Mouse (Mus musculus) mature B cell (primary cell): ENCODE results near the gene Cfap161.

ENCODE experiments used
- in situ Hi-C: fragments of 300-500 bp; cut with MboI; formaldehyde crosslinking; loops from 2 replicates; pipeline ENCODE4 v1.14.3; 2019

The Cfap161 gene

GRCm38 (mm10) chr7:83802007-83802406 lies 7.3 kb upstream of the Cfap161 start:
- in situ Hi-C loops, result no loop called here

DNA sequence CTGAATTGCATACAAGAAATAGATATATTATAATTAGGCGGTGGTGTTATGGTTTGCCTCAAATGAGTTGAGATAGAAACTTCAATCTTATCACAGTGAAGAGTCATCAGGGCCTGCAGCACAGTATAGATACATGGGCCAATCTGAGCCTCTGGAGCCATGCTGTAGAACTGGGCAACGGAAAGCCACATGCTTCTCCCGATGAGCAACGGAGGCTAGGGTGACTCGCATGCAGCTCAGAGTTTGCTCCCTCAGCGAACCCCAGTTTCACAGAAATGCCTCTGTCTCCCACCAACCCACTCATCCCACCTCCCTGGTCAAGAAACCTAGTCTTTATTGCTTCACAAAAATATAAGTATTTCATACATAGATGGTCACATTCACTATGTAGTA lies 6.8 kb upstream of the Cfap161 start:
- in situ Hi-C loops, result no loop called here

- in situ Hi-C loops, result no loop called here
These were observed 6.1 kb upstream of the Cfap161 start for GRCm38 (mm10) chr7:83800561-83801482.

GRCm38 (mm10) chr7:83800071-83800470 lies 5.4 kb upstream of the Cfap161 start:
- in situ Hi-C loops, result no loop called here

DNA sequence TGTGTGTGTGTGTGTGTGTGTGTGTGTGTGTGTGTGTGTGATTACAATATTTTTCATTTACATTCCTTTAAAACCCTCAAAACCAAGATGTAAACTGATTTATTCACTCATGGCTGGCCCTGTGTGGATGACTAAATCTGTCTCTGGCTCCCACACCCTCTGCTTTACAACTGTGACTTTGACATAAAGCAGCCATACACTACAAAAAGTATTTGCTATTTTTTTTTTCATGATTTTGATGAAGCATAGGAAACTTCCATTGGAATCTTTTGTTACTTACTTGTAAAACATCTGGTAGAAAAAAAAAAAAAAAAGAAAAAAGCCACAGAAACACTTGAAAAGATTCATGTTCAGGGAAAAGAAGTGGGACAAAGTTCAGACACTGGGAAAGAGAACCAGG lies 3.3 kb upstream of the Cfap161 start:
- in situ Hi-C loops, result no loop called here

GRCm38 (mm10) chr7:83796177-83796576 lies 1.5 kb upstream of the Cfap161 start:
- in situ Hi-C loops, result no loop called here

DNA sequence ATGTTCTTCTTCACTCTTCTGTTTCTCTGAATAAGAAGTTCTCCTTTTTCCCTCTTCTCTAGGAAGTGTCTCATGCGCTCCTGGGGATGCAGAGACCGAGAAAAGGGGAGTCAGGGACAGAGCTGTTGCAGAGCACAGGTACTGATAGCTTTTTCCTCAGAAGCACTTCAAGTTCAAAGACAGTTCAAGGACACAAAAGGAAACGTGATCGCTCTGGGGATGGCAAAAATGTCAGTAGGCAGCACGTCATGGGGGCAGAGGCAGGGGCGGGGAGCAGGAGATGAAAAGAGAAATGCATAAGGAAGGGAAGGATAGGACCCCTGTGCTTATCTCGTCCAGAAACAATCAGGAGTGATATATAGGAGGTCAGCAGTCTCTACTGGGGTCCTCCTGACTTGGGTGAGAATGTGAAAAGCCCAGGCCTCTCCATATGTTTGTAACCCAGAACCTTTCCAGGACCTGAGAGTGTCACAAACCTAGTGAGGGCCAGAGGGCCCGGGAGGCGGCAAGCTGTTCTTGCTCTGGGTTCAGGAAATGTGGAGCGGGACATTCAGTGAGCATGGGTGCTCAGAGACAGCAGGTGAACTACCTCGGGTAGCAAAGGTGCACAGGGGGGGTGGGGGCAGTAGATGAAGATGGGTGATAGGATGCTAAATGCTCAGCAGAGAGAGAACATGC lies 535 bp downstream of the Cfap161 start:
- in situ Hi-C loops, result no loop called here

GRCm38 (mm10) chr7:83780881-83781280 lies 13.8 kb downstream of the Cfap161 start:
- in situ Hi-C loops, result no loop called here

GRCm38 (mm10) chr7:83780026-83780425 lies 14.7 kb downstream of the Cfap161 start:
- in situ Hi-C loops, result no loop called here

DNA sequence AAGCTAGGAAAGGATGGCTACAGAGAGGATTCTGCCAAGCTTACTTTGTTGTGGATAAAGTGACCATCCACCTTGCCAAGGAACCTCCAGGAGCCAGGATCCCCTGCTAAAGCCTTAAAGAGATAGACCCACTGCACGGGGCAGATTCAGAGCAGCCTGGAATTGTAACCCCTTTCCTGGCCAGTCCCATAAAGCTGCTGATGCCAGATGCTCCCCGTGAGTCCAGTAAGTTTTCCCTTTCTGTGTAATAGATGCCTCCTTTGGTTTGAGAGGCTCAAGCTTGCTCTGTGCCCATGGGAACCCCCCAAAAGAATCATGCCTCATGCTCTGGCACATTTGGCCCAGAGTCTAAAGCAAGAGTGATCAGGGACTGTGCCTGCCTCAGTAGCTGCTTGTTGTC lies 15.7 kb downstream of the Cfap161 start:
- in situ Hi-C loops, result no loop called here

DNA sequence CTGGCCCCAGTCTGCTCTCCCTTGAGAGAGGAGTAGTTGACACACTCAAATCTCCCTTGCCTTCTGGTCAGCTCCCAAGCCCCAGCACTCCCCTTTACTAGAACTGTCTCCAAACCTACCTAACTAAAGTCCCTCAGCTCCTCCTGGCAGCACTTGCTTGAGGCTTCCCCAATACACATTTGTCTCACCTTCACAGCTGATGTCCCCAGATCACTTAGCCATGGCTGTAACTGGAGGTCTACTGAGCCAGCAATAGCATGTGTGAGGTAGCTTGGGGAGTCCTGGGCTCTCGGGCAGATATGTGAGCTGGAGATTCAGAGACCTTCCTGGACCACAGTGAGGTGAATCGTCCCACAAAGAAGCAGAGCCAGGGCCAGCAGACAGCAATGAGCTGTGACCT lies 16.2 kb downstream of the Cfap161 start:
- in situ Hi-C loops, result no loop called here

- in situ Hi-C loops, result no loop called here
These were observed 20.0 kb downstream of the Cfap161 start for GRCm38 (mm10) chr7:83774721-83775120.

- in situ Hi-C loops, result no loop called here
These were observed 31.0 kb downstream of the Cfap161 start for GRCm38 (mm10) chr7:83763674-83764073.

- in situ Hi-C loops, result no loop called here
These were observed 32.3 kb downstream of the Cfap161 start for GRCm38 (mm10) chr7:83762336-83762735.

DNA sequence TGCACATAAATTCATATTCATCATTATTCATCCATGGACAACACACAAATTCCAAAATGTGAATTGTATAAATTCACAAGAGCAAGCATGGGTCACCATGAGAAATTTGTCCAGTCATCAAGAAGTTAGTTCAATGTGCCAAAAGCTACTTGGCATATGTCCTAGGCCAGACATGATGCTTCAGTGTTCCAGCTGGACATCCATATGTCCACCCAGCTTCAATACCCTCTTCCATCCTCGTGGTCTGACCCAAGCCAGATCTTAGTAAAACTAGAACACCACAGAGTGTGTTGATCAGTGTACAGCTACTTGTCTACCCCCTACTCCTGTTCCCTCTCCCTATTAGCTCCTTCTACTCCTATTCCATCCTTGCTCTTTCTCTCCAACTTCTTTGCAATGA lies 43.6 kb downstream of the Cfap161 start:
- in situ Hi-C loops, result no loop called here

DNA sequence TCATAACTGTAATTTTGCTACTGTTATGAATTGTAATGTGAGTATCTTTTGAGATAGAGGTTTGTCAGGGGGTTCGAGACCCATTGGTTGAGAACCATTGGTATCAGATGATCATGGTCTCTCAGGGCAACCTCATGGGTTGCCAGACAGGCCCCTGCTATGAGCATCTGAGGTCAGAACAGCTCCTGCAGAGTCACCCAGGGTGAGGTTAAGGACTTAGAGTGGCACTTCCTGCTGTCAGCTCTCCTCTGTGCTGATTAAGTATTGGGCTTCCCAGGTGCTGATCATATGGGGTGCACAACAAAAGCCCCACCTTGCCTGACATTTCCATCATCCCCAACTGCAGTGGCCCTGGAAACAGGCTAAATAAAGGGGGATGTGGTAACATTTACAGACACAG lies 46.3 kb downstream of the Cfap161 start:
- in situ Hi-C loops, result no loop called here

GRCm38 (mm10) chr7:83746107-83746687 lies 48.5 kb downstream of the Cfap161 start:
- in situ Hi-C loops, result no loop called here

DNA sequence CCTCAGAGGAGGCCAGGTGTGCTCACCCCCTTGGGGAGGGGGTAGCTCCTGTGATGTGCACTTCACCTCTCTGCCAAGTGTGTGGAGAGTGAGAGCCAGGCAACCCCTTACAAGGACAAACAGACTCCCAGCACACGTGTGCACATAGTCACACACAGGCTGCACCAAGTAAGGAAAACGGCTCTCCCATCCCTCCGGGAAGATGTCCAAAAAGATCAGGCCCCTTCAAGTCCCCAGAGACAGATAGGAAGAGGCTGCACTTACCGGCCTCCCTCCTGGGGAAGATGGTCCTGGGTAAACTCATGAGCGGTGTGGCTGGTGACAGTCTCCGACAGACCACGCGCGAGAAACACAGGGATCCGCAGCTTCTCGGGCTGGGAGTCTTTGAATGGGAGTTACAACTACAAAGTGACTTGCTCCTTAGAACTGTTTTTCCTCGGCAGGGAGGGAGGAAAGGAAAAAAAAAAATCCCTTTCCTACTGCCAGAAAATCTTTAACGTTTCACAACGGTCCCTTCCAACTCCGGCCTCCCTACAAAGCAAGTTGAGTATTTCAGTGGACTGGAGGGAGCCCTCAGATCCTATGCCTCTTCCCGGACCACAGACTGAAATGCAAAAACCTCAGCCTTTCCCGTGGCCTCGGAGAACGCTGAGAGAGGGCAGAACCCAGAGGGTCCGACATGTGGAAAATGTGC lies 49.1 kb downstream of the Cfap161 start, which contains the start of gene Il16:
Gene Il16, minus strand, starts transcription at position 314 of the 694 bp plus-strand sequence.
- in situ Hi-C loops, result no loop called here

DNA sequence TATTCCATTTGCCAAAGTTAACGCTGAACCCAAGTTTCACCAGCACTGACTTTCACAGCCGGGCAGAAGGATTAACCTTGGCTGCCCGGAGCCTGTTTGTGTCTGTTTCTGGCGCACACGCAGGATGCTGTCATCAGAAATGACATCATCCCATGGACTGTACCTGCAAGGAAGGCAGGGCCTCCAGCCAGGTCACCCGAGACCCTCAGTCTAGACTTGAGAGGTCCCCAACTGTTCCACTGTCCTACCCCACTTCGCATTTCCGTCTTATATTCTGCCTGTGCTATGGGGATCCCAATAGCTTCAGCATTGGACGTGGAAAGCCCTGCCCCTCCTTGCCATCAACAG lies 49.6 kb downstream of the Cfap161 start:
- in situ Hi-C loops, result no loop called here

DNA sequence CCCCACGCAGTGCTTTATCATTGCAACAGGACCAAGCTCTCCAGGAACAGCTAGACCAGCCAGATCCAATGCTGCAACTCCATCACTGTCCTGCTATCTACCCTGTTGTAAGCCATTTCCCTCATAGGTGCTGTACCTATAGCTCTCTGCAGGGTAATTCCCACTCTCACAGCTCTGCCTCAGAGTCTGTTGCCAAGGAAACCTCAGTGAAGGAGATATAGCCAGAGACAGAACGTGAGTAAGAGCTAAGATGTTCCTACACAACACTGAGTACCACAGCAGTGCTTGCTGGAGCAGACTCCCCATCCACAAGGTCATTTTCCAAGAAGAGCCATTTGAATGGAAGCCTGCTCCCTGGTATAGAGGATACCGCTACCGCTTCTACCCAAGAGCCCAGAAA lies 50.4 kb downstream of the Cfap161 start:
- in situ Hi-C loops, result no loop called here

DNA sequence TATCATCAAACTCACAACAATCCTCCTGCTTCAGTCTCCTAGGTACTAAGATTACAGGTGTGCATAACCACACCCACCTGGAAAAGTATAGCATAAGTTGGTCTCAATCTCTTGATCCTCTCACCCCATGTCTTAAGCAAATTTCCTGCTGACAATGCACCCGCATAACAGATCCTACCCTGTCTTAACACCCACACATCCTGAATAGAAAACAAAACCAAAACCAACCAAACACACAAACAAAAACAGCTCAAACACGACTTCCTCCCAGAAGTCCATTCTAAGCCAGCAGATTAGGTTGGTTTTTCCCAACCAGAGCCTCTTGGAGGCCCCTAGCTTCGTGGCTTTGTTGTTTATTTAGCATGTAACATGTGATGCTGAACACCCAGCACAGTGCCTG lies 52.0 kb downstream of the Cfap161 start:
- in situ Hi-C loops, result no loop called here

DNA sequence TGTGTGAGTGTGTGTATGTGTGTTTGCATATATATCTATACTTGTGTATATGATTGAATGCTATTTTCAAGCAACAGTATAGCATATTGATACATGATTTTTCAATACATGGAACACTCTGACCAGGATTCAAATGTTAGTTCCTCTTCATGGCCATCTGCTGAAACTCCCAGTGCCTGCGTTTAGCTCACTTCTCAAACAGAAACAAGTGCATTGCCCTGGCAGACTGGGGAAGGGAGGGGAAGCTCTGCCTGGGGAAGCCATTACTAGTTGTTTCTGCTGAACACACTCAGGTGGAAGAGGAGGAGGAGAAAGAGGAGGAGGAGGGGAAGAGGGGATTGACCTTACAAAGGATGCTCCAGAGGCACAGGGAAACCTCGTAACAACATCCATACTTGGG lies 52.7 kb downstream of the Cfap161 start:
- in situ Hi-C loops, result no loop called here
